Mouse (Mus musculus) urinary bladder, postnatal 36 days (tissue): ENCODE results near the gene Tectb.
"Not testable (repeated sequence)": the region's sequence is repeated elsewhere in the genome, so short reads cannot be mapped to it uniquely, and the experiment has no call there.

Source experiments
- DNase-seq, 2 experiments: peaks; one replicate each; pipeline ENCODE4 v3.0.0; 2022; ENCODE audit warnings: low spot score in 2 of 2, mixed read lengths in 1 of 2

The Tectb gene

GRCm38 (mm10) chr19:55165954-55166353, 14.6 kb upstream of the Tectb start:
- no peak for DNase-seq

- no peak for DNase-seq
These were observed 13.8 kb upstream of the Tectb start for GRCm38 (mm10) chr19:55166741-55167140.

GRCm38 (mm10) chr19:55167741-55168140, 12.8 kb upstream of the Tectb start:
- no peak for DNase-seq

GRCm38 (mm10) chr19:55168360-55168759, 12.2 kb upstream of the Tectb start:
- no peak for DNase-seq

- not testable (repeated sequence) for DNase-seq
These were observed 11.2 kb upstream of the Tectb start for GRCm38 (mm10) chr19:55169236-55169729.

GRCm38 (mm10) chr19:55170399-55170798, 10.1 kb upstream of the Tectb start:
- DNase-seq, result no peak

GRCm38 (mm10) chr19:55171585-55171984, 8.9 kb upstream of the Tectb start:
- DNase-seq, result no peak

GRCm38 (mm10) chr19:55177143-55177542, 3.4 kb upstream of the Tectb start:
- DNase-seq, result no peak

GRCm38 (mm10) chr19:55184442-55184841, 3.9 kb downstream of the Tectb start:
- no peak for DNase-seq

GRCm38 (mm10) chr19:55185074-55185473, 4.5 kb downstream of the Tectb start:
- DNase-seq, result no peak

- DNase-seq, result no peak
These were observed 5.1 kb downstream of the Tectb start for GRCm38 (mm10) chr19:55185651-55186050.

GRCm38 (mm10) chr19:55190065-55190464, 9.5 kb downstream of the Tectb start:
- no peak for DNase-seq

GRCm38 (mm10) chr19:55191596-55191995, 11.1 kb downstream of the Tectb start:
- DNase-seq, result no peak

GRCm38 (mm10) chr19:55192254-55192945, 11.9 kb downstream of the Tectb start:
- DNase-seq, result peak; percentile 42 to 74

- DNase-seq, result no peak
These were observed 13.3 kb downstream of the Tectb start for GRCm38 (mm10) chr19:55193717-55194394.

GRCm38 (mm10) chr19:55194520-55195170, 14.1 kb downstream of the Tectb start:
- DNase-seq, result no peak

GRCm38 (mm10) chr19:55195574-55195973, 15.0 kb downstream of the Tectb start:
- DNase-seq, result no peak

- DNase-seq, result peak in 1 of 2 experiments; percentile 52
These were observed 17.8 kb downstream of the Tectb start for GRCm38 (mm10) chr19:55198303-55198702.

GRCm38 (mm10) chr19:55206482-55207138, 26.1 kb downstream of the Tectb start:
- DNase-seq, result no peak

GRCm38 (mm10) chr19:55207205-55207604, 26.7 kb downstream of the Tectb start:
- DNase-seq, result no peak

- no peak for DNase-seq
These were observed 27.4 kb downstream of the Tectb start for GRCm38 (mm10) chr19:55207746-55208538.
